15 mouse cellular contexts compared by ENCODE assay signal in genomic region chr4:46023021-46023481, GRCm38 (mm10). TPM values are rescaled to one million over a fixed set of nuclear protein-coding genes. Genes with fewer than 3 reads are reported as not detected.
A peak's percentile ranks its signal among the peaks of the same experiment; 100 is the strongest.
DNase-seq lines count a peak whose midpoint lies in the region; ATAC-seq lines count a peak whose summit lies in the region.
"Had no signal": no experiment of that assay in that cellular context is flagged by ENCODE, and none has a peak within 500 bp of the region (broad histone marks: within the 10 kb centered on the region; RNA-seq: fewer than 3 reads in every experiment).

No protein-coding gene starts in this region.

- H3K9me3 ChIP-seq in embryonic facial prominence, embryonic 11.5 days (replicated peaks; ENCODE audit: control insufficient read depth, low read length) = no peaks in the 10 kb centered on the region
- H3K9me3 ChIP-seq in embryonic facial prominence, embryonic 10.5 days = no peaks in the 10 kb centered on the region
- no peaks in the 10 kb centered on the region for H3K9me3 ChIP-seq in neural tube, embryonic 15.5 days (replicated peaks)
- H3K9me3 ChIP-seq: embryonic facial prominence, embryonic 15.5 days; forebrain, embryonic 15.5 days had no signal

- no peak for ATAC-seq in embryonic facial prominence, embryonic 11.5 days (replicated peaks; ENCODE audit: insufficient number of reproducible peaks, low FRiP score, low TSS enrichment, low read depth)
- no peak for ATAC-seq in neural tube, embryonic 15.5 days (ENCODE audit: low FRiP score)
- 0 out of 2 replicates have a peak, but pooled peaks have one; percentile 41 for ATAC-seq in erythroblast, adult 5-6 weeks (replicated peaks; ENCODE audit: low FRiP score, poor library complexity, severe bottlenecking)
- ATAC-seq: forebrain, embryonic 15.5 days; inflammation-experienced regulatory T-cells, adult 6 months had no signal

- H3K4me3 ChIP-seq in embryonic facial prominence, embryonic 11.5 days (ENCODE audit: low read depth, low read length) = no peak overlapping the region
- H3K4me3 ChIP-seq in embryonic facial prominence, embryonic 10.5 days = no peak overlapping the region
- H3K4me3 ChIP-seq in neural tube, embryonic 15.5 days (replicated peaks) = no peak overlapping the region
- H3K4me3 ChIP-seq: embryonic facial prominence, embryonic 15.5 days; forebrain, embryonic 15.5 days; myocyte had no signal

- no peaks in the 10 kb centered on the region for H3K27me3 ChIP-seq in embryonic facial prominence, embryonic 11.5 days (ENCODE audit: control insufficient read depth, insufficient read depth, low read length)
- H3K27me3 ChIP-seq in embryonic facial prominence, embryonic 10.5 days (replicated peaks; ENCODE audit: low read depth, poor library complexity, severe bottlenecking) = no peaks in the 10 kb centered on the region
- H3K27me3 ChIP-seq in neural tube, embryonic 15.5 days (replicated peaks) = no peaks in the 10 kb centered on the region
- H3K27me3 ChIP-seq: embryonic facial prominence, embryonic 15.5 days; forebrain, embryonic 15.5 days had no signal

- H3K4me2 ChIP-seq in embryonic facial prominence, embryonic 11.5 days (ENCODE audit: low read depth, low read length) = no peak overlapping the region
- H3K4me2 ChIP-seq in neural tube, embryonic 15.5 days = no peak overlapping the region
- H3K4me2 ChIP-seq: embryonic facial prominence, embryonic 15.5 days; forebrain, embryonic 15.5 days had no signal

- H3K9ac ChIP-seq in embryonic facial prominence, embryonic 11.5 days (replicated peaks; ENCODE audit: low read length) = no peak overlapping the region
- H3K9ac ChIP-seq in neural tube, embryonic 15.5 days (replicated peaks) = no peak overlapping the region
- H3K9ac ChIP-seq: embryonic facial prominence, embryonic 15.5 days; forebrain, embryonic 15.5 days had no signal

- no peak overlapping the region for H3K27ac ChIP-seq in embryonic facial prominence, embryonic 11.5 days (replicated peaks; ENCODE audit: low read depth, low read length)
- no peak overlapping the region for H3K27ac ChIP-seq in embryonic facial prominence, embryonic 10.5 days (replicated peaks)
- no peak overlapping the region for H3K27ac ChIP-seq in neural tube, embryonic 15.5 days (replicated peaks)
- H3K27ac ChIP-seq: embryonic facial prominence, embryonic 15.5 days; forebrain, embryonic 15.5 days had no signal

- 49% methylated on average over 3 of the region's 3 CpGs for WGBS in embryonic facial prominence, embryonic 11.5 days
- 63% methylated on average over 3 of the region's 3 CpGs for WGBS in embryonic facial prominence, embryonic 10.5 days
- WGBS in neural tube, embryonic 15.5 days = 73% methylated on average over 3 of the region's 3 CpGs

- H3K36me3 ChIP-seq in embryonic facial prominence, embryonic 11.5 days (replicated peaks; ENCODE audit: control insufficient read depth, insufficient read depth, low read depth, low read length) = no peaks in the 10 kb centered on the region
- no peaks in the 10 kb centered on the region for H3K36me3 ChIP-seq in embryonic facial prominence, embryonic 10.5 days (replicated peaks)
- H3K36me3 ChIP-seq in neural tube, embryonic 15.5 days = peaks cover 11% of the 10 kb centered on the region
- H3K36me3 ChIP-seq: embryonic facial prominence, embryonic 15.5 days; forebrain, embryonic 15.5 days had no signal

- H3K4me1 ChIP-seq in embryonic facial prominence, embryonic 11.5 days (ENCODE audit: control insufficient read depth, insufficient read depth, low read length) = no peaks in the 10 kb centered on the region
- peaks cover 6% of the 10 kb centered on the region for H3K4me1 ChIP-seq in embryonic facial prominence, embryonic 10.5 days
- H3K4me1 ChIP-seq in neural tube, embryonic 15.5 days = no peaks in the 10 kb centered on the region
- H3K4me1 ChIP-seq: forebrain, embryonic 15.5 days had no signal

- DNase-seq in embryonic facial prominence, embryonic 11.5 days (ENCODE audit: low spot score) = peak; percentile 53
- no peak for DNase-seq in embryonic facial prominence, embryonic 10.5 days (ENCODE audit: low spot score)
- DNase-seq in neural tube, embryonic 10.5 days (ENCODE audit: extremely low spot score, low spot score) = peak; percentile 28
- DNase-seq in mesoderm, embryonic 11.5 days (ENCODE audit: low read depth, low spot score) = peak; percentile 68
- no peak for DNase-seq in frontal cortex, postnatal 10 days (ENCODE audit: low spot score in 2 of 2)
- DNase-seq in adrenal gland, adult 2 months = no peak
- DNase-seq: kidney, postnatal 36 days; lung, adult 2 months; right cerebral cortex, postnatal 4 days had no signal

RNA-seq across cellular contexts. Expression of gene Tmod1, which starts 15.7 kb away (rescaled TPM):
- polyA plus RNA-seq in embryonic facial prominence, embryonic 11.5 days (2014; fragmentation: Nextera tagmentation; extraction: Ambion mirVana) = 4.8 and 5.2 TPM in 2 replicates
- polyA plus RNA-seq in embryonic facial prominence, embryonic 10.5 days (2016; fragmentation: Nextera tagmentation; extraction: Ambion mirVana) = 2.8 and 3.0 TPM in 2 replicates
- 3.5 and 3.6 TPM in 2 replicates for polyA plus RNA-seq in neural tube, embryonic 15.5 days (2015; fragmentation: Nextera tagmentation; extraction: Ambion mirVana)
- total RNA-seq in erythroblast, adult 5-6 weeks (2015; ENCODE audit: low replicate concordance) = 129 and 139 TPM in 2 replicates
- total RNA-seq in erythroblast, adult 5-6 weeks (2017; ENCODE audit: low replicate concordance) = 146 and 185 TPM in 2 replicates
- total RNA-seq in adrenal gland, adult 2 months (2021) = 1 to 10 TPM; 3.0 to 8.7 TPM
- polyA plus RNA-seq in adrenal gland, adult 2 months (2012; rRNA removed) = 0.89 and 2.2 TPM in 2 replicates

RNA-seq across cellular contexts. Expression of gene Tdrd7, which starts 57.9 kb away (rescaled TPM):
- polyA plus RNA-seq in embryonic facial prominence, embryonic 11.5 days (2014; fragmentation: Nextera tagmentation; extraction: Ambion mirVana) = 9.3 and 11.8 TPM in 2 replicates
- 5.4 and 6.0 TPM in 2 replicates for polyA plus RNA-seq in embryonic facial prominence, embryonic 10.5 days (2016; fragmentation: Nextera tagmentation; extraction: Ambion mirVana)
- polyA plus RNA-seq in neural tube, embryonic 15.5 days (2015; fragmentation: Nextera tagmentation; extraction: Ambion mirVana) = 25.0 and 26.0 TPM in 2 replicates
- total RNA-seq in erythroblast, adult 5-6 weeks (2015; ENCODE audit: low replicate concordance) = 14.2 and 25.1 TPM in 2 replicates
- 11.4 and 14.9 TPM in 2 replicates for total RNA-seq in erythroblast, adult 5-6 weeks (2017; ENCODE audit: low replicate concordance)
- total RNA-seq in adrenal gland, adult 2 months (2021) = 10 to 100 TPM; 22.5 to 30.1 TPM
- polyA plus RNA-seq in adrenal gland, adult 2 months (2012; rRNA removed) = 5.4 and 5.6 TPM in 2 replicates

Comparison
In these comparisons a context has a peak if more than half of its experiments do, and no peak if none do; other contexts are left out.
1. DNase-seq: peak in embryonic facial prominence, embryonic 11.5 days (single experiment), neural tube, embryonic 10.5 days (single experiment) and mesoderm, embryonic 11.5 days (single experiment); none in embryonic facial prominence, embryonic 10.5 days (single experiment), frontal cortex, postnatal 10 days (0 of 2) and adrenal gland, adult 2 months (single experiment).